Mouse (Mus musculus) midbrain, embryonic 16.5 days (tissue): Measurements from ENCODE around the gene Zfp709. TPM values are rescaled to one million over a fixed set of nuclear protein-coding genes. Genes with fewer than 3 reads are reported as not detected.
"Not testable (repeated sequence)": the region's sequence is repeated elsewhere in the genome, so short reads cannot be mapped to it uniquely, and the experiment has no call there.

Source experiments
- ATAC-seq: fragments of 200-750 bp; cut with Nextera tagmentation; 2 replicates; pipeline ENCODE4 v1.8.0; 2017; ENCODE audit warnings: moderate TSS enrichment
- H3K27ac ChIP-seq: fragments of 300-500 bp; sonication (generic); 2 replicates; pipeline ENCODE4 v1.5.1; 2014; ENCODE audit warnings: mild to moderate bottlenecking, low read length, mixed read lengths
- H3K27me3 ChIP-seq: fragments of 300-500 bp; sonication (generic); 2 replicates; pipeline ENCODE4 v1.6.1; 2014; ENCODE audit warnings: low read depth, low read length, mixed read lengths; ENCODE audit not compliant: control insufficient read depth, insufficient read depth
- H3K36me3 ChIP-seq: fragments of 300-500 bp; sonication (generic); 2 replicates; pipeline ENCODE4 v1.6.1; 2014; ENCODE audit warnings: mild to moderate bottlenecking, low read length, moderate library complexity, mixed read lengths; ENCODE audit not compliant: control insufficient read depth, insufficient read depth
- H3K4me1 ChIP-seq: fragments of 300-500 bp; sonication (generic); 2 replicates; pipeline ENCODE4 v1.6.1; 2014; ENCODE audit warnings: mild to moderate bottlenecking, low read length, mixed read lengths; ENCODE audit not compliant: control insufficient read depth, insufficient read depth
- H3K4me2 ChIP-seq: fragments of 300-500 bp; sonication (generic); 2 replicates; pipeline ENCODE4 v1.6.1; 2014; ENCODE audit warnings: mild to moderate bottlenecking, low read length, mixed read lengths
- H3K4me3 ChIP-seq: fragments of 300-500 bp; sonication (generic); 2 replicates; pipeline ENCODE4 v1.5.1; 2014; ENCODE audit warnings: low read depth, mild to moderate bottlenecking, low read length, moderate library complexity, mixed read lengths
- H3K9ac ChIP-seq: fragments of 300-500 bp; sonication (generic); 2 replicates; pipeline ENCODE4 v1.6.1; 2014; ENCODE audit warnings: low read depth, low read length, mixed read lengths
- H3K9me3 ChIP-seq: fragments of 300-500 bp; sonication (generic); replicated peaks from 2 replicates; pipeline ENCODE4 v1.6.1; 2014; ENCODE audit warnings: mild to moderate bottlenecking, low read length, mixed read lengths; ENCODE audit not compliant: control insufficient read depth, poor library complexity, severe bottlenecking
- WGBS: fragments of 180-500 bp; shearing (Covaris S2); extraction: QIAGEN DNeasy Blood & Tissue Kit; methylation state at CpG from one replicate; pipeline ENCODE4 v1.1.7; 2014; 5-methylcytosine and 5-hydroxymethylcytosine counted together
- polyA plus RNA-seq: library from polyadenylated mRNA; unstranded; fragments of >200 nt; fragmentation: Nextera tagmentation; extraction: Ambion mirVana; gene quantifications from 2 replicates; pipeline ENCODE4 v1.2.1, GENCODE M21; 2015

Gene Zfp709
- polyA plus RNA-seq, 1 experiment from 2014 or later, result 9.6 TPM

- not testable (repeated sequence) for H3K27me3 ChIP-seq, H3K36me3 ChIP-seq, H3K9ac ChIP-seq, H3K4me3 ChIP-seq, H3K9me3 ChIP-seq, H3K4me2 ChIP-seq, H3K27ac ChIP-seq, H3K4me1 ChIP-seq
- WGBS, result 77% methylated on average over 7 of the region's 10 CpGs
- peak; percentile 32; the same call in 1 of the 2 replicates for ATAC-seq
Measured at GRCm38 (mm10) chr8:71856630-71857328, 25.0 kb upstream of the Zfp709 start.

- H3K4me1 ChIP-seq, H3K9me3 ChIP-seq, H3K36me3 ChIP-seq, H3K4me2 ChIP-seq, ATAC-seq, H3K27ac ChIP-seq, H3K9ac ChIP-seq, H3K27me3 ChIP-seq, H3K4me3 ChIP-seq: not testable (repeated sequence)
- 74% methylated on average over 2 of the region's 2 CpGs for whole genome bisulfite sequencing
Measured at GRCm38 (mm10) chr8:71857364-71857763, 24.5 kb upstream of the Zfp709 start.

DNA sequence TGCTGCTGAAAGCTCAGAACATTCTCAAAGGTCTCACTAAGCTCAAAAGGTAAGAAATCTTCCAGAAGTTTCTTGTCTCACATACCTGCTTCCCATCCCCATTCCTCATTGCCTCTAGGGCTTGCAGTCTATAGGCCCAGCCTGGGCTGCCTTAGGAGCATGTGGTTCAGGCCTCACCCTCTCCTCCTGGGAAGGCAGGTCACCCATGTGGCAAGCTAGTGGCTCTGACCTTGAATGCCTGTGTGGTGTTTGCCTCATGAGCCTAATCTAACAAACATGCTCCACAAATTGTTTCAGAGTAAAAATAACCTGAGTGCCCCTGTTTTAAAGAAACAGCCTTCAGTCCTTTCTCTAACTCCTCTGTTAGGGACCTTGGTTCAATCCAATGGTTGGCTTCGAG is 20.3 kb upstream of the Zfp709 start:
- not testable (repeated sequence) for H3K9ac ChIP-seq, H3K4me2 ChIP-seq, H3K4me3 ChIP-seq, ATAC-seq, H3K4me1 ChIP-seq, H3K9me3 ChIP-seq, H3K36me3 ChIP-seq, H3K27me3 ChIP-seq, H3K27ac ChIP-seq
- 78% methylated on average over 1 of the region's 1 CpGs for WGBS

- H3K36me3 ChIP-seq, ATAC-seq, H3K9ac ChIP-seq, H3K4me1 ChIP-seq, H3K4me3 ChIP-seq, H3K9me3 ChIP-seq, H3K4me2 ChIP-seq, H3K27ac ChIP-seq, H3K27me3 ChIP-seq: not testable (repeated sequence)
Measured at GRCm38 (mm10) chr8:71862038-71862437, 19.8 kb upstream of the Zfp709 start.

GRCm38 (mm10) chr8:71900666-71901065 is 18.8 kb downstream of the Zfp709 start:
- not testable (repeated sequence) for H3K27ac ChIP-seq, H3K36me3 ChIP-seq, H3K4me1 ChIP-seq, H3K4me3 ChIP-seq, H3K4me2 ChIP-seq, H3K27me3 ChIP-seq, H3K9me3 ChIP-seq, H3K9ac ChIP-seq
- 35% methylated on average over 11 of the region's 11 CpGs for WGBS
- ATAC-seq, result 0 out of 2 replicates have a peak, but pooled peaks have one; percentile 28

DNA sequence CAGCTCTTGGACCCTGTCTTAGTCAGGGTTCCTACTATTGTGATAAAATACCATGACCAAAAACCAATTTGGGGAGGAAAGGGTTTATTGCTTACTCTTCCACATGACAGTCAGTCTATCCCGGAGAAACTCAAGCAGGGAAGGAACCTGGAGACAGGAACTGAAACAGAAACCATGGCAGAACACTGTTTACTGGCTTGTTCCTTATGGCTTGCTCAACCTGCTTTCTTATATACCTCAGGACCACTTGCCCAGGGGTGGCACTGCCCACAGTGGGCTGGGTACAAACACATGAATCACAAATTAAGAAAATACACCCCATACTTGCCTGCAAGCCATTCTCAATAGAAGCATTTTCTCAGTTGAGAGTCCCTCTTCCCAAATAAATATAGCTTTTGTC is 21.3 kb downstream of the Zfp709 start:
- H3K36me3 ChIP-seq, H3K4me1 ChIP-seq, H3K9me3 ChIP-seq, H3K4me2 ChIP-seq, H3K27ac ChIP-seq, H3K27me3 ChIP-seq, H3K4me3 ChIP-seq, H3K9ac ChIP-seq, ATAC-seq: not testable (repeated sequence)
- WGBS, result 57% methylated on average over 1 of the region's 1 CpGs

DNA sequence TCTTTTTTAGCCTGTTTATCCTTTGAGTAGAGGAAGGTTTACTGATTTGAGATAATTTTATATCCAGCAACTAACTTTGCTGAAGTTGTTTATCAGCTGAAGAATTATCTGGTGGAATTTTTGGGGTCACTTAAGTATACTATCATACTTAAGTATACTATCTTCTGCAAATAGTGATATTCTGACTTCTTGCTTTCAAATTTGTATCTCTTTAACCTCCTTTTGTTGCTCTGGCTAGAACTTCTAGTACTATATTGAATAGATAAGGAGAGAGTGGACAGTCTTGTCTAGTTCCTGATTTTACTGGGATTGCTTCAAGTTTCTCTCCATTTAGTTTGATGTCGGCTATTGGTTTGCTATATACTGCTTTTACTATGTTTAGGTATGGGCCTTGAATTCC is 25.0 kb downstream of the Zfp709 start:
- no peak for ATAC-seq
- Histone ChIP-seq H3K36me3 (no peaks in the 10 kb centered on the region), H3K9ac (no peak overlapping the region), H3K27me3 (no peaks in the 10 kb centered on the region), H3K27ac (no peak overlapping the region), H3K4me1 (peaks cover 8% of the 10 kb centered on the region), H3K4me2 (no peak overlapping the region), H3K4me3 (no peak overlapping the region), H3K9me3 (no peaks in the 10 kb centered on the region)
- 97% methylated on average over 1 of the region's 1 CpGs for WGBS

GRCm38 (mm10) chr8:71907798-71908257 is 26.0 kb downstream of the Zfp709 start:
- H3K9ac ChIP-seq, result peak overlapping the region; percentile 80; the same call in 1 of the 2 replicates
- peak overlapping the region; percentile 69 for H3K4me2 ChIP-seq
- H3K4me1 ChIP-seq, result peaks cover 8% of the 10 kb centered on the region
- H3K27me3 ChIP-seq, result no peaks in the 10 kb centered on the region
- H3K9me3 ChIP-seq, result no peaks in the 10 kb centered on the region
- H3K4me3 ChIP-seq, result peak overlapping the region; percentile 59
- H3K36me3 ChIP-seq, result no peaks in the 10 kb centered on the region
- WGBS, result 96% methylated on average over 5 of the region's 5 CpGs
- ATAC-seq, result no peak
- H3K27ac ChIP-seq, result peak overlapping the region; percentile 99

DNA sequence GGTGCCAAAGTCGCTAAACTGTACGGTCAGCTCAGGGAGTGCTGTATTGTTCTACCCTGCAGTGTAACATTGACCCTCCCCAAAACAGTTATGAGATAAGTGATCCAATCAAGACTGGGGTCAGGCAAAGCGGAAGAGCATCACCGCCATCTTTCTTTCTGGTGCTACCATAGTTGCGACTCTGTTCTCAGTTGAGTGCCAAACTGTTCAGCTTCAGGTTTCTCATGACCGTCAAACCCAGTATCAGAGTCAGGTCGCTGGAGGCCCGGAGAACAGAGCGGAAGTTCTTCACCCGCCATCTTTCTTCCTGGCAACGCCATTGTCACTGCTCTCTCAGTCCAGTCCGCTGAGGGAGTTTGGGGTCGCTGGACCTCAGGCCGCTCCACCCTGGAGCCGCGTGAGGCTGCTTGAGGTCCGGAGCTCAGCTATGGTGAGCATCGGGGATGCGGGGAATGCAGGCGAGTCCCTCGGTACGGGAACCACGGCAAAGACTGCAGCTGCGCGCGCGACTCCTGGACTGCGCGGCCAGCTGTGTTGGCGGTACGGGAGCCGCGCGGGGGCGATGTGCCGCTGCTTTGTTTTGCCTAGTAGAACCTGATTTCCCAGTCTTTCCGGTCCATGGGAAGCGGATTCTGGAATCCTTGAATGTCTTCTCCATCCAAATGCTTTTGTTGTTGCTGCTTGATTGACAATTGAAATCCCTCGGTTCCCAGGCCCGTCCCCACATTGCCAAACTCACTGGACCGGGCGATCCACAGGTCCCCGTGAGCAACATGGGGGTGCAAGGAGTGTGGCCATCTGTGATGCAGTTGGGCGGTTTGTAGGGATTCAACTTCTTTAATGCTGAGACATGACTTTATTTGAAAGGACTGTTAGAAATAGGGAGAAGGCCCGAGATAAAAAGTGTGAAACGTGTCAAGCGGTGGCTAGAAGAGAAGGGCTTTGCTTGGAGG is 26.8 kb downstream of the Zfp709 start, which contains the start of the genes Zfp882 and Zfp617:
Gene Zfp882, plus strand, starts transcription at position 300 of the 953 bp plus-strand sequence.
Gene Zfp617, plus strand, starts transcription at position 327 of the 953 bp plus-strand sequence.
- Histone ChIP-seq H3K4me3 (peak within 1 kb of the TSS; percentile 59), H3K4me2 (peak within 1 kb of the TSS; percentile 69), H3K9me3 (no peaks in the 10 kb centered on the region), H3K9ac (peak within 1 kb of the TSS; percentile 80), H3K4me1 (peaks cover 8% of the 10 kb centered on the region), H3K36me3 (peaks cover 3% of the 10 kb centered on the region), H3K27me3 (no peaks in the 10 kb centered on the region), H3K27ac (peak within 1 kb of the TSS; percentile 99)
- WGBS, result 3% methylated on average over 47 of the region's 47 CpGs
- peak; percentile 98 for ATAC-seq
